Mouse (Mus musculus) left cerebral cortex, postnatal 4 days (tissue): Measurements from ENCODE around the gene Cd68. TPM values are rescaled to one million over a fixed set of nuclear protein-coding genes. Genes with fewer than 3 reads are reported as not detected.
"Not testable (repeated sequence)": the region's sequence is repeated elsewhere in the genome, so short reads cannot be mapped to it uniquely, and the experiment has no call there.

Experiments used
- DNase-seq: peaks from one replicate; pipeline ENCODE4 v3.0.0-alpha.2; 2022
- intact Hi-C: fragments of 180-260 bp; cut with DNase I; formaldehyde crosslinking; loops from one replicate; pipeline ENCODE4 v1.15.1; 2025
- microRNA-seq: library from miRNA; unstranded; fragments of <30 nt; microRNA quantifications from one replicate; pipeline ENCODE4 v1.2.0, GENCODE M21; 2022
- total RNA-seq, 2 experiments: library from RNA; stranded (reverse); gene quantifications; 2 replicates each; pipeline ENCODE4 v1.2.3; 2021

Cd68 gene
- total RNA-seq, 2 experiments from 2014 or later = 7.1 to 8.5 TPM

DNA sequence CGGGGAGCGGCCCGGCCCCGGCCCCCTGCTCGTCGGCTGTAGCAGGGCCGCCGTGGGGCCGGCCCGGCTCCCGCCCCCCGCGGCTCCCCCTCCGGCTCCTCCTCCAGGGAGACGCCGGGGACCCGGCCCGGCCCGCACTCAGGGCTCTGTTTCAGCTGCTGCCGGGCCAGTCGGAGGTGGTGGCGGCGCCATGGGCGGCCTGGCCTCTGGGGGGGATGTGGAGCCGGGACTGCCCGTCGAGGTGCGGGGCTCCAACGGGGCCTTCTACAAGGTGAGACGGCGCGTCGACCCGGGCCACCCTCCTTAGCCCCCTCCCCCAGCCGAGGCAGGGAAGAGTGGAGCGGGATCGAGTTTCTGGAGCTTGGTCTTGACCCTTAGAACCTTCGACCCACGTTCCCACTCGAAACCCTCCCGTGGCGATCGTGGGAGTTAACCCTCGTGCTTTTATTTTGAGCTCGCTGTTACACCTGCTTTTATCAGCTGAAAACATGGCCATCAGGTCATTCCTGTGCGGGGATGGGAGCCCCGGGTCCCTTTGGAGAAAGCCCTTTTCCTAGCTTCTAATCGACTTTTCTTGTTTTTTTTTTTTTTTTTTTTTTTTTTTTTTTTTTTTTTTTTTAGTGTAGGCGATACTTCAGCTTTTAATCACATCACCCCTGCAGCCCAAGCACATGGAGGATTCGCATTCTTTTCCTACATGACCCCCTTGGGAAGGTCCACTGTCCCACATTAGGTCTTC, 32.7 kb downstream of the Cd68 start:
- DNase-seq = no peak

DNA sequence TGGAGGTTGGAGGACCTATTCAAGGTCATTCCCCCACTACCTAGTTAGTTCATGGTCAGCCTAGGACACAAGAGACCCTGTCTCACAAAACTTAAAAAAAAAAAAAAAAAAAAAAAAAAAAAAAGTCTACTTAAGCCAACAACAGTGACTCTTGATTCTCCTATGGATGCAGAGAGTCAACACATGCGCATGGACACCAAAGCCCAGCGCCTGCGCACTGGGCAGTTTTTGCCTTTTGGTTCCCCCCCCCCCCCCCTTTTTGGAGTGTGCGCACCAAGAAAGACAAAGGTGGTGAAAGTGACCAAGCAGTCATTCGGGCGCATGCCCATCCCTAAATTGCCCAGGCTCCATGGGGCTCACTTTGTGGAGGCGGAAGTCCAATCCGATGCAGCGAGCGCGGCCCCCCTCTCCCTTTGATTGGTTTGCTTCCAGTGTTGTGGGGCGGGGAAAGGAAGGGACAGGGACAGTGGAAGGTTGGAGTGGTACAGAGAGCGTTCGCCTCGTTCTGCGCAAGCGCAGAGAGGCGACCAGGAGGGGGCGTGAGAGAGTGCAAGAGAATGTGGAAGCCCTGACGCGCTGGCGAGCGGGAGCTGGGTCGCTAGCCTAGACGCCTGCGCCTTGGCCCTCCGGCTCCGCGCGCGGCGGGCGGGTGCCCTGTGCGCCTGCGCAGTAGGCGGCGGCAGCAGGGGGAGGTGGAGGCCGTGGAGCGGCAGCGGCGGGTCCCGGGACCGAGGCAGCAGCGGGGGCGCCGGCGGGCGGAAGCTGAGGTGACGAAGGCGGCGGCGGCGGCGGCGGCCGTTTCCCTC, 33.5 kb downstream of the Cd68 start, which contains the start of gene Fxr2:
TSS of gene Fxr2 (plus strand) at position 707 of the 806 bp plus-strand sequence.
- intact Hi-C loops = no loop called here
- peak; percentile 100 for DNase-seq

More for the DNA sequence above, 32.7 kb downstream of the Cd68 start:
- intact Hi-C loops = no loop called here

DNA sequence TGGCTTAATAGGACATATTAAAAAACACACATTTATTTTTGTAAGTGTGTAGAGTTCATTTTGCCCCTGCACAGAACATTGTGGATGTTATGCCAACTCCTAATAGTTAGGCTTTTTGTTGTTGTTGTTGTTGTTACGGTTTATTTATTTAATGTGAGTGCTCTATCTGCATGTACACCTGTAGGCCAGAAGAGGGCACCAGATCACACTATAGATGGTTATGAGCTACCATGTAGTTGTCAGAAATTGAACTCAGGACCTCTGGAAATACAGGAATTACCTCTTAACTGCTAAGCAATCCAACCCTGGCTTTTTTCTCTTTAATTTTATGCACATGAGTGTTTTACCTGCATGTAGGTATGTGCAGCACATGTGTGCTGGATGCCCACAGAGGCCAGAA, 36.2 kb downstream of the Cd68 start:
- no peak for DNase-seq
- intact Hi-C loops = no loop called here

DNA sequence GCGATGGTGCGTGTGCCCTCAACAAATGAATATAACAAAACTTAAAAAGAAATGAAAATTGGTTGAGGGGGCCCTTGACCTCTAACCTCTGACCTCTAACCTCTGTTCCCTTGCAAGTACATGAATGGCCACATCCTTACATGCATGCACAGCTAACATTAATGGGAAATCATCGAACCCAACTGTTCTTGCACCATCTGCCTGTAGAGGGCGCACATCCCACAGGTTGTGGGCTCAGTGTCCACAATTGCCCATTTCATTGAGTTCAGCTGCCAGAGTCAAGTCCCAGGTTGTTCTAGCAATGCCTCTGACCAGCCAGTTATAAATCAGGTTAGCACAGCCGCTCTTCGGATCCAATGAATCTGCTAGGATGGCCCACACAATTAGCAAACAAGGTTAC, 37.7 kb downstream of the Cd68 start:
- peak; percentile 77 for DNase-seq
- intact Hi-C loops = no loop called here

DNA sequence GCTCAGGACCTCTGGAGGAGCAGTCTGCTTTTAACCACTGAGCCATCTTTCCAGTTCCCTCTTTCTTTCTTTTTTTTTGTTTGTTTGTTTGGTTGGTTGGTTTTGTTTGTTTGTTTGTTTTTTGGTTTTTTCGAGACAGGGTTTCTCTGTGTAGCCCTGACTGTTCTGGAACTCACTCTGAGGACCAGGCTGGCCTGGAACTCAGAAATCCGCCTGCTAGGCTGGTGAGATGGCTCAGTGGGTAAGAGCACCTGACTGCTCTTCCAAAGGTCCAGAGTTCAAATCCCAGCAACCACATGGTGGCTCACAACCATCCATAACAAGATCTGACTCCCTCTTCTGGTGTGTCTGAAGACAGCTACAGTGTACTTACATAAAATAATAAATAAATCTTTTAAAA, 41.6 kb downstream of the Cd68 start:
- intact Hi-C loops, DNase-seq: not testable (repeated sequence)

DNA sequence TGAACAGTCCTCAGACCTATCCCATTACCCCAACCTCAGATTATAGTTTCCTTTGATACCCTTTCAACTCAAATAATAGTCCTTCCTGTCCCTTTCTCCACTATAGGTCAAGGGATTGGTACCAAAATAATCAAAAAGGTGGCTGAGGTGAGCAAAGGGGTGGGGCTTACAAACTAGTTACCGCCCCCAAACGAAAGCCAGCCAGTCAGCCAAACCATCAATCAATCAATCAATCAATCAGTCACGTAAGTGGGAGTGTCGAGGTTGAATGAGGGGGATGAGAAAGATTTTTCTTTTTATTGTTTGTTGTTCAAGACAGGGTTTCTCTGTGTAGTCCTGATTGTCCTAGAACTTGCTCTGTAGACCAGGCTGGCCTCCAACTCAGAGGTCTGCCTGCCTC, 42.9 kb downstream of the Cd68 start:
- intact Hi-C loops = no loop called here
- no peak for DNase-seq

DNA sequence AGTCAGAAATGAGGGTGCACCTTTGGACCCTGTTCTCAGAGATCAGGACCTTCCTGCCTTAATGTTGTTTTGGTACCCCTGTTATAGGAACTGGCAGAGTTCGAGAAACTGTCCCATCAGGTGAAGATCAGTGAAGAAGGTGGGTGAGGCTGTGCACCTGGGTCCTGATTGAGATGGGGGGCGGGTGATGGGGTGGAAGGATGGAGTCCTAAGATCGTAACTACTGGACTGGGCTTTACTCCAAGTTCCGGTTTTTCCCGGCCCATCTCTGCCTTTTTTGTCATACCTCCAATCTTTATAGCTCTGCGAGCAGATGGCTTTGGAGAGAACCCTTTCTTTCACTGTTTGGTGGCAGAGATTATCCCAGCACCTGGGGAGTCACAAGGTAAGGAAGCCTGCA, 43.5 kb downstream of the Cd68 start:
- intact Hi-C loops = no loop called here
- DNase-seq = peak; percentile 13

DNA sequence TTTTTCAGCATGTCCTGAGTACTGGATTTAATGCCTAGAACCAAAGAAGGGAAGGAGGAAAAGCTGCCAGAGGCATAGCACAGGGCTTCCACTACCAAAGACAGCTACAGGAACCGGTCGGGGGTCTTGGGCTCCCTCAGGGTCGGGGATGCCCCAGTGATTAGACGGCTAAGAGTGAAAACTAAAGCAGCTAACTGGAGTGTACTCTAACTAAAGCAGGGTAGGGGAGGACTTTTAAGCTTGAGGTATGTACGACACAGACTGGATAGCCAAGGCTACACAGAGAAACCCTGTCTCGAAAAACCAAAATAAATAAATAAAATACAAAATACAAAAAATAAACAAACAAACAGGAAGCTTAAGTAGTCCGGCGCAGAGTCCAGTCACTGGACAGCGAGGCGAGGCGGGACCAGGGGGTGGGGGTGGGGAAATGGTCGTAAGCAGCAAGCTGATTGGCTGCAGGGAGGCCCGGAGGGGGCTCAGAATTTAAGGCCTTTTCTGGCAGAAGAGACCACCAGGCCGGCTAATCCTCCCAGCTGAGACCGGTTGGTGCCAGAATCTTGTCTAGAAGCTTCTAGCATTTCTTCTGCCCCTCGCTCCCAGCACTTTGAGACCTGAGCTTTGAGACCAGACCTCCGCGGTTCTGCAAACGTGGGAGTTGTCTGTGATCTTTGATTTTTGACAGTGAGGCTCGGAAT, 44.2 kb downstream of the Cd68 start, which contains the start of gene Sat2:
TSS of gene Sat2 (plus strand) at position 454 of the 698 bp plus-strand sequence.
- peak; percentile 87 for DNase-seq
- intact Hi-C loops = no loop called here

DNA sequence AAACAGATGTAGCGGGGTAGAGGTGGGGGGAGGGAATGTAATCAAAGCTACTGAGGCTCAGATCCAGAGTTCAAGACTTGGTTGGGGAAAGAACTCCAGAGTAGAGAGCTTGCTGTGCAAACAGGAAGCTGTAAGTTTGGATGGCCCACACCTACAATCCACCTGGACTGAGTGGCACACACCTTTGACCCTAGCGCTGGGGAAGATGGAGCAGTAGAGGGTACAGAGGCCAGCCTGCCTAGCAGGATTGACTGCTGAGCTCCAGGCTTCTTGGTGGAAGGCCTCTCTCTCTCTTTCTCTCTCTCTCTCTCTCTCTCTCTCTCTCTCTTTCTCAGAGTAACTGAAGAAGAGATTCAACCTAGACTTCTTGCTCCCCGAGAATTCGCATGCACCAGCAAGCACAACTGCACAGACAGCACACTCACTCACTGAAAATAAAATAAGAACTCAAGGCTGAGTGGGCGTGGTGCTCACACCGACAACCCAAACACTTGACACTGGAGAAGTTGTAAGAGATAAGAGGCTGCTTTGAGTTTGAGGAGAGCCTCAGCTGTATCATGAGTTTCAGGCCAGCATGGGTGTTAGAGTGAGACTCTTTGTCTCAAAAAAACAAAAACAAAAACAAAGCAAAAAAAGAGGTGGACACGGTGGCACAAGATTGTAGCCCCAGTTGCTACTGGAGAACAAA, 45.4 kb downstream of the Cd68 start:
- intact Hi-C loops = no loop called here
- no peak for DNase-seq

DNA sequence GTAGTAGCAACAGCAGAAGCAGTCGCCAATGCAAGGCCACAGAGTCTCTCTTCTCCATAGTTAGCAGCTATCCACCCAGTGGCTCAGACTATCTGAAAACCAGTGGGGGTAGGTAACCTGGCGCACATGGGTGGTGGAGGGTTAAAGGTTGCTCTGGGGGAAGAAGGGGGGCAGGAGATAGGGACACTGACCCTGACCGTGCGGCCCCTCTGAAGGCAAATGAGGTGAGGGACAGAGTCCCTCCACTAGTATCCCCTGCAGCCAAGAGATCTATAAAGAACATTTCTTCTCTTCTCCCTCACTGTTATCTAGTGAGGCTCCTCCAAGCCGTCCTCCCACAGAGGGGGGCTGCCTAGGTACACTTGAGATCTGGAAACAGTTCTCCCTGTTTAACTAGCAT, 48.1 kb downstream of the Cd68 start, which contains the start of gene Shbg:
TSS of gene Shbg (minus strand) at position 101 of the 400 bp plus-strand sequence.
- intact Hi-C loops = no loop called here
- DNase-seq = no peak

DNA sequence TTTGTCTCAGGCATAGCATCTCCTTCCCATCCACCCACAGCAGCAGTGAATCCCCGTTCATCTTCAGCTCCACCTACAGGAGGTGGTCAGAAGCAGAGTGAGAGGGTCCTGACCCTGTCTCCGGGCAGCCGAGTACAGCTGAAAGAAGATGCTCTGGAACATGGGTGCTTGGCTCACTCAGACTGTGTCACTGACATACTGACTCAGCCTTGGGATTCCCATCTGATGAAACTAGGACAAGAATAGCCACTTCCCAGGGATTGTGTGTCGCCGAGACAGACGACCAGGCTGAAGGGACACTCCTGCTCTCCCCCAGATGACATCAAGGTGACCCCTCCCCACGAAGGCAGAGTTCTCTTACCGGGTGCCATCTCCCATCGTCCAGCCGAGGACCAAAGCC, 49.2 kb downstream of the Cd68 start:
- DNase-seq = no peak
- intact Hi-C loops = no loop called here

DNA sequence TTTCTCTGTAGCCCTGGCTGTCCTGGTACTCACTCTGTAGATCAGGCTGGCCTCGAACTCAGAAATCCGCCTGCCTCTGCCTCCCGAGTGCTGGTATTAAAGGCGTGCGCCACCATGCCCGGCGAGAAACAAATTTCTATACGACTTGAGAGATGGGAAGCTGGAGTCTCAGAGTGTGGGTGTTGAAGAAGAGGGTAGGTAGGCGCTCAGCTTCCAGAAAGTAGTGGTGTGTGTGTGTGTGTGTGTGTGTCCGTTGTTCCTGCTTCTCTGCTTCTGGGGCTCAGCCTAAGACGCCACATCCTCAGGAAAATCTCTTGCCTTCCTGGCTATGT, 51.7 kb downstream of the Cd68 start:
- intact Hi-C loops, DNase-seq: not testable (repeated sequence)

Small RNA genes within 50 kb of the gene (microRNA-seq; reads per million reads assigned to microRNA genes)
- gene Mir1934 (7.8 reads per million, percentile 20 among the genes with 10 or more reads in this experiment), gene Mir467f (not detected)

Other genes starting within 250 kb of the Cd68 start
- gene Dnah2, start 117.0 kb downstream of the Cd68 start, total RNA-seq = 1 to 10 TPM; 9.3 to 9.7 TPM
- 100 to 1,000 TPM; 180 to 225 TPM for gene Efnb3, start 105.9 kb downstream of the Cd68 start, total RNA-seq
- 1 to 10 TPM; 8.5 to 8.6 TPM for gene Wrap53, start 85.9 kb downstream of the Cd68 start, total RNA-seq
- 10 to 100 TPM; 38.0 to 39.1 TPM for gene Trp53, start 85.8 kb downstream of the Cd68 start, total RNA-seq
- gene Atp1b2, start 60.2 kb downstream of the Cd68 start, total RNA-seq = 100 to 1,000 TPM; 166 to 200 TPM
- not detected for gene Shbg, start 48.2 kb downstream of the Cd68 start, total RNA-seq
- gene Sat2, start 44.1 kb downstream of the Cd68 start, total RNA-seq = 10 to 100 TPM in 1 of 2 experiments, 1 to 10 TPM in 1; 8.7 to 12.4 TPM
- gene Fxr2, start 33.2 kb downstream of the Cd68 start, total RNA-seq = 100 to 1,000 TPM in 1 of 2 experiments, 10 to 100 TPM in 1; 98.2 to 107 TPM
- not detected for gene Sox15, start 10.8 kb downstream of the Cd68 start, total RNA-seq
- 10 to 100 TPM; 83.6 to 85.3 TPM for gene Mpdu1, start 3.5 kb downstream of the Cd68 start, total RNA-seq
- 100 to 1,000 TPM; 661 to 680 TPM for gene Eif4a1, start 6.3 kb upstream of the Cd68 start, total RNA-seq
- 100 to 1,000 TPM; 117 to 129 TPM for gene Senp3, start 15.9 kb upstream of the Cd68 start, total RNA-seq
- gene Tnfsf13, start 19.6 kb upstream of the Cd68 start, total RNA-seq = 1 to 10 TPM in 1 of 2 experiments, under 1 TPM in 1; 0.93 to 1.3 TPM
- 1 to 10 TPM; 6.4 to 8.7 TPM for gene Tnfsf12, start 29.7 kb upstream of the Cd68 start, total RNA-seq
- under 1 TPM; 0.30 to 0.97 TPM for gene Tnfsfm13, start 29.9 kb upstream of the Cd68 start, total RNA-seq
- 10 to 100 TPM; 49.6 to 54.6 TPM for gene Polr2a, start 92.5 kb upstream of the Cd68 start, total RNA-seq
- gene Slc35g3, start 95.8 kb upstream of the Cd68 start, total RNA-seq = not detected
- gene Zbtb4, start 99.8 kb upstream of the Cd68 start, total RNA-seq = 10 to 100 TPM; 47.9 to 52.5 TPM
- gene Chrnb1, start 129.8 kb upstream of the Cd68 start, total RNA-seq = 1 to 10 TPM in 1 of 2 experiments, under 1 TPM in 1; 0.48 to 1.5 TPM
- gene Fgf11, start 135.7 kb upstream of the Cd68 start, total RNA-seq = 10 to 100 TPM; 25.2 to 29.6 TPM
- not detected for gene Tmem102, start 139.5 kb upstream of the Cd68 start, total RNA-seq
- not detected for gene Gm39566, start 149.1 kb upstream of the Cd68 start, total RNA-seq
- not detected for gene Spem2, start 152.3 kb upstream of the Cd68 start, total RNA-seq
- 1 to 10 TPM in 1 of 2 experiments, under 1 TPM in 1; 0.93 to 1.1 TPM for gene Spem1, start 156.0 kb upstream of the Cd68 start, total RNA-seq
- gene Nlgn2, start 171.6 kb upstream of the Cd68 start, total RNA-seq = 100 to 1,000 TPM; 237 to 257 TPM
- 100 to 1,000 TPM; 140 to 155 TPM for gene Tmem256, start 172.4 kb upstream of the Cd68 start, total RNA-seq
- gene Plscr3, start 180.2 kb upstream of the Cd68 start, total RNA-seq = 10 to 100 TPM; 46.2 to 52.1 TPM
- not detected for gene Tnk1, start 192.6 kb upstream of the Cd68 start, total RNA-seq
- gene Tmem95, start 211.9 kb upstream of the Cd68 start, total RNA-seq = not detected
- gene Kctd11, start 215.3 kb upstream of the Cd68 start, total RNA-seq = 1 to 10 TPM in 1 of 2 experiments, under 1 TPM in 1; 0.38 to 1.0 TPM
- gene Acap1, start 229.4 kb upstream of the Cd68 start, total RNA-seq = under 1 TPM; 0.50 to 0.72 TPM
- 10 to 100 TPM in 1 of 2 experiments, 1 to 10 TPM in 1; 8.3 to 10.7 TPM for gene 2810408A11Rik, start 234.8 kb upstream of the Cd68 start, total RNA-seq
- gene Neurl4, start 234.9 kb upstream of the Cd68 start, total RNA-seq = 100 to 1,000 TPM; 157 to 165 TPM
- gene Gps2, start 247.7 kb upstream of the Cd68 start, total RNA-seq = 10 to 100 TPM; 37.8 to 38.3 TPM